Comparison of ENCODE assay signal across 15 mouse cellular contexts in the genomic region with DNA sequence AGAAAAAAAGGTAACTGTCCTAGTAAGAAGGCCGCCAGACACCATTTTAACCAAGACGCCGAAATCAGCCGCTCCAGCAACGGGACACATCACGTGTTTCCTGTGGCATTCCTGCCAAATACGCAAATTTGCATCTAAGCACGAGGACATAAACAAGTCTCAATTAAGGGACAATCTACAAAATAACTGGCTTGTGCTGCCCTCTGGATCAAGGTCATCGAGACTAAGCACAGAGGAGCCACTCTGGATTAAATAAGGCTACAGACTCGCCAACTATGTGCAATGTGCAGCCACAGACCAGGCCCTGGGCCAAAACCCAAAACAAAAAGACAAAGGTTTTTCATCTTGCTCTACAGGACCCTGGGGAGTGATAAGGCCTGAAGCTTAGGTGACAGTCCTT. TPM values are rescaled to one million over a fixed set of nuclear protein-coding genes. Genes with fewer than 3 reads are reported as not detected.
DNase-seq lines count a peak whose midpoint lies in the region; ATAC-seq lines count a peak whose summit lies in the region.
"Had no signal": no experiment of that assay in that cellular context is flagged by ENCODE, and none has a peak within 500 bp of the region (broad histone marks: within the 10 kb centered on the region; RNA-seq: fewer than 3 reads in every experiment).

No protein-coding gene starts in this region.

- H3K9me3 ChIP-seq in kidney, embryonic 15.5 days (replicated peaks), result no peaks in the 10 kb centered on the region
- no peaks in the 10 kb centered on the region for H3K9me3 ChIP-seq in heart, embryonic 15.5 days (replicated peaks)
- no peaks in the 10 kb centered on the region for H3K9me3 ChIP-seq in hindbrain, embryonic 14.5 days (ENCODE audit: control insufficient read depth, low read length)
- H3K9me3 ChIP-seq: hindbrain, embryonic 13.5 days; limb, embryonic 12.5 days had no signal

- H3K9ac ChIP-seq in kidney, embryonic 15.5 days, result no peak overlapping the region
- no peak overlapping the region for H3K9ac ChIP-seq in heart, embryonic 15.5 days
- H3K9ac ChIP-seq in hindbrain, embryonic 14.5 days, result no peak overlapping the region
- H3K9ac ChIP-seq: hindbrain, embryonic 13.5 days; limb, embryonic 12.5 days; lung, embryonic 14.5 days had no signal

- H3K27ac ChIP-seq in kidney, embryonic 15.5 days, result no peak overlapping the region
- peak overlapping the region; percentile 48 for H3K27ac ChIP-seq in heart, embryonic 15.5 days
- H3K27ac ChIP-seq in hindbrain, embryonic 14.5 days, result no peak overlapping the region
- H3K27ac ChIP-seq: hindbrain, embryonic 13.5 days; limb, embryonic 12.5 days had no signal

- no peak overlapping the region for H3K4me3 ChIP-seq in kidney, embryonic 15.5 days (replicated peaks)
- no peak overlapping the region for H3K4me3 ChIP-seq in heart, embryonic 15.5 days
- H3K4me3 ChIP-seq in hindbrain, embryonic 14.5 days (replicated peaks; ENCODE audit: low read length), result no peak overlapping the region
- H3K4me3 ChIP-seq: hindbrain, embryonic 13.5 days; limb, embryonic 12.5 days had no signal

- 94% methylated on average over 10 of the region's 10 CpGs for WGBS in kidney, embryonic 15.5 days
- WGBS in heart, embryonic 15.5 days, result 83% methylated on average over 10 of the region's 10 CpGs
- WGBS in hindbrain, embryonic 14.5 days, result 84% methylated on average over 10 of the region's 10 CpGs

- H3K4me1 ChIP-seq in kidney, embryonic 15.5 days, result no peaks in the 10 kb centered on the region
- H3K4me1 ChIP-seq in heart, embryonic 15.5 days (replicated peaks), result peaks cover 13% of the 10 kb centered on the region; the same call in 1 of the 2 replicates
- H3K4me1 ChIP-seq in hindbrain, embryonic 14.5 days (replicated peaks; ENCODE audit: control insufficient read depth, insufficient read depth, low read length), result no peaks in the 10 kb centered on the region
- H3K4me1 ChIP-seq: hindbrain, embryonic 13.5 days; limb, embryonic 12.5 days had no signal

- H3K4me2 ChIP-seq in kidney, embryonic 15.5 days, result no peak overlapping the region
- no peak overlapping the region for H3K4me2 ChIP-seq in heart, embryonic 15.5 days
- no peak overlapping the region for H3K4me2 ChIP-seq in hindbrain, embryonic 14.5 days (replicated peaks)
- H3K4me2 ChIP-seq: hindbrain, embryonic 13.5 days; limb, embryonic 12.5 days; lung, embryonic 14.5 days had no signal

- peaks cover 98% of the 10 kb centered on the region for H3K36me3 ChIP-seq in kidney, embryonic 15.5 days
- peaks cover 89% of the 10 kb centered on the region for H3K36me3 ChIP-seq in heart, embryonic 15.5 days
- H3K36me3 ChIP-seq in hindbrain, embryonic 14.5 days (replicated peaks; ENCODE audit: control insufficient read depth, insufficient read depth), result peaks cover 99% of the 10 kb centered on the region

- no peaks in the 10 kb centered on the region for H3K27me3 ChIP-seq in kidney, embryonic 15.5 days
- no peaks in the 10 kb centered on the region for H3K27me3 ChIP-seq in heart, embryonic 15.5 days
- H3K27me3 ChIP-seq in hindbrain, embryonic 14.5 days (ENCODE audit: control insufficient read depth, insufficient read depth, low read length), result no peaks in the 10 kb centered on the region
- H3K27me3 ChIP-seq: hindbrain, embryonic 13.5 days; limb, embryonic 12.5 days had no signal

- DNase-seq in adrenal gland, adult (ENCODE audit: inconsistent age in 2 of 2, low spot score in 1 of 2), result peak; percentile 38 to 60
- no peak for DNase-seq in adrenal gland, postnatal 25 days
- peak; percentile 63 for DNase-seq in kidney, adult 11 months
- peak; percentile 19 for DNase-seq in MN1 (ENCODE audit: low spot score)
- no peak for DNase-seq in hindbrain, embryonic 14.5 days (ENCODE audit: low spot score)
- DNase-seq in spleen, postnatal 4 days (ENCODE audit: low spot score in 2 of 2), result no peak
- DNase-seq: cerebellum, postnatal 14 days; gastrocnemius, postnatal 14 days; lung, embryonic 14.5 days; thymus, adult 18-20 months had no signal

- no peak for ATAC-seq in kidney, embryonic 15.5 days (replicated peaks; ENCODE audit: low FRiP score)
- ATAC-seq in heart, embryonic 15.5 days (replicated peaks; ENCODE audit: insufficient number of reproducible peaks, insufficient read depth, low FRiP score, low read depth), result no peak
- no peak for ATAC-seq in hindbrain, embryonic 14.5 days (ENCODE audit: low FRiP score)

RNA-seq across cellular contexts. Expression of a gene that starts 10.0 kb away (rescaled TPM):
- not detected in 2 replicates for total RNA-seq in adrenal gland, postnatal 25 days (2021)
- polyA plus RNA-seq in kidney, embryonic 15.5 days (2015; fragmentation: Nextera tagmentation; extraction: Ambion mirVana), result 0.14 and 0.30 TPM in 2 replicates
- 0.10 TPM in 1 of 2 replicates, not detected in the other for polyA plus RNA-seq in heart, embryonic 15.5 days (2015; fragmentation: Nextera tagmentation; extraction: Ambion mirVana)
- polyA plus RNA-seq in hindbrain, embryonic 14.5 days (2014; fragmentation: Nextera tagmentation; extraction: Ambion mirVana), result 0.09 TPM in 1 of 2 replicates, not detected in the other
- total RNA-seq: gastrocnemius, postnatal 14 days; layer of hippocampus, adult 18-20 months had no signal

RNA-seq across cellular contexts. Expression of a gene that starts 18.0 kb away (rescaled TPM):
- total RNA-seq in adrenal gland, postnatal 25 days (2021), result 112 TPM in 2 replicates
- 196 and 208 TPM in 2 replicates for polyA plus RNA-seq in kidney, embryonic 15.5 days (2015; fragmentation: Nextera tagmentation; extraction: Ambion mirVana)
- polyA plus RNA-seq in heart, embryonic 15.5 days (2015; fragmentation: Nextera tagmentation; extraction: Ambion mirVana), result 81.7 and 98.2 TPM in 2 replicates
- 162 and 173 TPM in 2 replicates for polyA plus RNA-seq in hindbrain, embryonic 14.5 days (2014; fragmentation: Nextera tagmentation; extraction: Ambion mirVana)

RNA-seq across cellular contexts. Expression of a gene that starts 42.1 kb away (rescaled TPM):
- 27.9 and 48.4 TPM in 2 replicates for total RNA-seq in adrenal gland, postnatal 25 days (2021)
- 45.7 and 58.1 TPM in 2 replicates for polyA plus RNA-seq in kidney, embryonic 15.5 days (2015; fragmentation: Nextera tagmentation; extraction: Ambion mirVana)
- 29.3 and 32.5 TPM in 2 replicates for polyA plus RNA-seq in heart, embryonic 15.5 days (2015; fragmentation: Nextera tagmentation; extraction: Ambion mirVana)
- 61.4 and 67.6 TPM in 2 replicates for polyA plus RNA-seq in hindbrain, embryonic 14.5 days (2014; fragmentation: Nextera tagmentation; extraction: Ambion mirVana)

RNA-seq across cellular contexts. Expression of a gene that starts 54.7 kb away (rescaled TPM):
- total RNA-seq in adrenal gland, postnatal 25 days (2021), result 0.57 and 1.5 TPM in 2 replicates
- 4.1 and 6.3 TPM in 2 replicates for polyA plus RNA-seq in kidney, embryonic 15.5 days (2015; fragmentation: Nextera tagmentation; extraction: Ambion mirVana)
- 2.8 and 4.4 TPM in 2 replicates for polyA plus RNA-seq in heart, embryonic 15.5 days (2015; fragmentation: Nextera tagmentation; extraction: Ambion mirVana)
- 4.0 and 4.1 TPM in 2 replicates for polyA plus RNA-seq in hindbrain, embryonic 14.5 days (2014; fragmentation: Nextera tagmentation; extraction: Ambion mirVana)

Comparison
In these comparisons a context has a peak if more than half of its experiments do, and no peak if none do; other contexts are left out.
1. DNase-seq: peak in adrenal gland, adult (2 of 2), kidney, adult 11 months (single experiment) and MN1 (single experiment); none in adrenal gland, postnatal 25 days (single experiment), hindbrain, embryonic 14.5 days (single experiment) and spleen, postnatal 4 days (0 of 2).